ENCODE assay signal across 7 mouse cellular contexts in genomic region chr9:56535361-56535760, GRCm38 (mm10).
DNase-seq lines count a peak whose midpoint lies in the region; ATAC-seq and TF ChIP-seq lines count a peak whose summit lies in the region.

No protein-coding gene starts in this region.

- no peak overlapping the region for H3K9ac ChIP-seq in kidney, embryonic 15.5 days
- H3K9ac ChIP-seq in midbrain, postnatal 0 days (replicated peaks; ENCODE audit: low read length, poor library complexity, severe bottlenecking) = 0 out of 2 replicates have a peak overlapping the region, but pooled peaks have one; percentile 19

- DNase-seq in kidney, adult 9 months = no peak
- peak; percentile 93 for DNase-seq in ZHBTc4 (ENCODE audit: low read depth, low spot score)
- peak; percentile 26 for DNase-seq in hindbrain, embryonic 10.5 days (ENCODE audit: low spot score)
- peak; percentile 62 for DNase-seq in midbrain, postnatal 0 days (ENCODE audit: low spot score)
- no peak for DNase-seq in layer of hippocampus, postnatal 10 days (ENCODE audit: low spot score in 2 of 2)
- DNase-seq in frontal cortex, adult 2 months (ENCODE audit: extremely low spot score in 1 of 2, low spot score in 1 of 2) = no peak

- H3K4me2 ChIP-seq in kidney, embryonic 15.5 days = peak overlapping the region; percentile 45
- H3K4me2 ChIP-seq in midbrain, postnatal 0 days (ENCODE audit: low read depth, low read length, poor library complexity, severe bottlenecking) = peak overlapping the region; percentile 20; the same call in 1 of the 2 replicates

- TF ChIP-seq CTCF in midbrain, postnatal 0 days (IDR thresholded peaks at IDR 0.05) = no peak

- H3K4me1 ChIP-seq in kidney, embryonic 15.5 days = peaks cover 24% of the 10 kb centered on the region
- H3K4me1 ChIP-seq in hindbrain, embryonic 10.5 days (replicated peaks) = peaks cover 24% of the 10 kb centered on the region
- H3K4me1 ChIP-seq in midbrain, postnatal 0 days (ENCODE audit: insufficient read depth, low read length) = 0 out of 2 replicates have a peak, but pooled peaks cover 5% of the 10 kb centered on the region

- H3K9me3 ChIP-seq in kidney, embryonic 15.5 days (replicated peaks) = no peaks in the 10 kb centered on the region
- no peaks in the 10 kb centered on the region for H3K9me3 ChIP-seq in hindbrain, embryonic 10.5 days
- H3K9me3 ChIP-seq in midbrain, postnatal 0 days (ENCODE audit: low read length) = no peaks in the 10 kb centered on the region

- WGBS in kidney, embryonic 15.5 days = 11% methylated on average over 11 of the region's 11 CpGs
- WGBS in hindbrain, embryonic 10.5 days = 45% methylated on average over 11 of the region's 11 CpGs
- 14% methylated on average over 11 of the region's 11 CpGs for WGBS in midbrain, postnatal 0 days

- ATAC-seq in kidney, embryonic 15.5 days (replicated peaks; ENCODE audit: low FRiP score) = no peak
- no peak for ATAC-seq in midbrain, postnatal 0 days (ENCODE audit: low FRiP score)

- H3K36me3 ChIP-seq in kidney, embryonic 15.5 days = no peaks in the 10 kb centered on the region
- no peaks in the 10 kb centered on the region for H3K36me3 ChIP-seq in hindbrain, embryonic 10.5 days
- H3K36me3 ChIP-seq in midbrain, postnatal 0 days (ENCODE audit: insufficient read depth, low read length) = no peaks in the 10 kb centered on the region

- peak overlapping the region; percentile 54 for H3K27ac ChIP-seq in kidney, embryonic 15.5 days
- H3K27ac ChIP-seq in hindbrain, embryonic 10.5 days = 0 out of 2 replicates have a peak overlapping the region, but pooled peaks have one; percentile 45
- peak overlapping the region; percentile 57 for H3K27ac ChIP-seq in midbrain, postnatal 0 days (ENCODE audit: low read depth, low read length)

- no peak overlapping the region for H3K4me3 ChIP-seq in kidney, embryonic 15.5 days (replicated peaks)
- no peak overlapping the region for H3K4me3 ChIP-seq in hindbrain, embryonic 10.5 days
- no peak overlapping the region for H3K4me3 ChIP-seq in midbrain, postnatal 0 days (ENCODE audit: low read depth, low read length)

- H3K27me3 ChIP-seq in kidney, embryonic 15.5 days = 0 out of 2 replicates have a peak, but pooled peaks cover 5% of the 10 kb centered on the region
- peaks cover 17% of the 10 kb centered on the region; the same call in 1 of the 2 replicates for H3K27me3 ChIP-seq in hindbrain, embryonic 10.5 days (ENCODE audit: insufficient read depth, poor library complexity, severe bottlenecking)
- H3K27me3 ChIP-seq in midbrain, postnatal 0 days (ENCODE audit: insufficient read depth, low read length) = no peaks in the 10 kb centered on the region

Comparison
In these comparisons a context has a peak if more than half of its experiments do, and no peak if none do; other contexts are left out.
1. DNase-seq: peak in ZHBTc4 (single experiment), hindbrain, embryonic 10.5 days (single experiment) and midbrain, postnatal 0 days (single experiment); none in kidney, adult 9 months (single experiment), layer of hippocampus, postnatal 10 days (0 of 2) and frontal cortex, adult 2 months (0 of 2).
2. Peak in every context shown above with its lines, with median percentiles within 50 percentile points of each other: H3K27ac ChIP-seq.